Mouse (Mus musculus) induced T-regulatory cell, adult 2 months (primary cell): ENCODE results near the gene Amot.

Source experiments
- DNase-seq: peaks from one replicate; pipeline ENCODE4 v3.0.0-alpha.2; 2012; ENCODE audit warnings: low read depth

Gene Amot

GRCm38 (mm10) chrX:145479942-145480341 lies 25.0 kb downstream of the Amot start:
- DNase-seq, result no peak

- no peak for DNase-seq
Observed at GRCm38 (mm10) chrX:145477725-145478194, 27.2 kb downstream of the Amot start.

- no peak for DNase-seq
Observed at GRCm38 (mm10) chrX:145477003-145477724, 27.8 kb downstream of the Amot start.

GRCm38 (mm10) chrX:145468264-145468663 lies 36.7 kb downstream of the Amot start:
- DNase-seq, result no peak

- no peak for DNase-seq
Observed at GRCm38 (mm10) chrX:145463524-145463923, 41.5 kb downstream of the Amot start.

GRCm38 (mm10) chrX:145461339-145461738 lies 43.6 kb downstream of the Amot start:
- DNase-seq, result no peak

GRCm38 (mm10) chrX:145456251-145456650 lies 48.7 kb downstream of the Amot start:
- no peak for DNase-seq

- DNase-seq, result no peak
Observed at GRCm38 (mm10) chrX:145455629-145456028, 49.4 kb downstream of the Amot start.

- DNase-seq, result no peak
Observed at GRCm38 (mm10) chrX:145454828-145455227, 50.2 kb downstream of the Amot start.

- no peak for DNase-seq
Observed at GRCm38 (mm10) chrX:145441526-145441925, 63.5 kb downstream of the Amot start.

GRCm38 (mm10) chrX:145433652-145434051 lies 71.3 kb downstream of the Amot start:
- no peak for DNase-seq

- no peak for DNase-seq
Observed at GRCm38 (mm10) chrX:145430836-145431570, 74.0 kb downstream of the Amot start.

- DNase-seq, result no peak
Observed at GRCm38 (mm10) chrX:145428811-145429210, 76.2 kb downstream of the Amot start.

- DNase-seq, result no peak
Observed at GRCm38 (mm10) chrX:145424026-145424425, 81.0 kb downstream of the Amot start.

GRCm38 (mm10) chrX:145414319-145414718 lies 90.7 kb downstream of the Amot start:
- no peak for DNase-seq

GRCm38 (mm10) chrX:145411425-145411824 lies 93.6 kb downstream of the Amot start:
- DNase-seq, result no peak

- no peak for DNase-seq
Observed at GRCm38 (mm10) chrX:145406052-145406451, 98.9 kb downstream of the Amot start.

- no peak for DNase-seq
Observed at GRCm38 (mm10) chrX:145401926-145402325, 103.1 kb downstream of the Amot start.

- peak; percentile 38 for DNase-seq
Observed at GRCm38 (mm10) chrX:145399236-145399635, 105.7 kb downstream of the Amot start.
